Mouse (Mus musculus): Measurements from ENCODE around the gene Il17re. TPM values are rescaled to one million over a fixed set of nuclear protein-coding genes. Genes with fewer than 3 reads are reported as not detected.

Gene Il17re
- polyA plus RNA-seq, 1 experiment from 2014 or later: 0.78 TPM

DNA sequence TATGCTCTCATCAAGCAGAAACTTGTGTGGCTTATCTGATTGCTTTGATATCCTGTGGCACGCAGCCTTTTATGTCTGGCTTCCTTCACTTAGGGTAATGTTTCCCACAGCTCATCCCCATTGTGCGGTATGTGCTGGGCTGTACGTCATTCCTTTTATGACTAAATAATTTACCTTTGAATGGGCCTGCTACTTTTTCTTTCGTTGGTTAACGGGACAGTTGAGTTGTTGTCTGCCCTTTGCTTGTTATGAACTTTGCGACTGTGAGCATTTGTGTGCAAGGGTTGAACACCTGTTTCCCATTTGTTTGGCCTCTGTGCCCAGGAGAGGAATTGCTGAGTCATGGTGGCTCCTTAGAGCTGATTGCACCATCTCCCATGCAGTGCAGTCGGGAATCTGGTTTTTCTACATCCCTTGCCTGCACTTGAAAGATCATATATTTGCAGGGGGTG lies 28.9 kb downstream of the Il17re start:
- Histone ChIP-seq H3K27me3 (ENCODE audit: control insufficient read depth, insufficient read depth, low read length) (no peaks in the 10 kb centered on the region), H3K36me3 (ENCODE audit: control insufficient read depth, insufficient read depth, low read length) (peaks cover 5% of the 10 kb centered on the region; the same call in 1 of the 2 replicates), H3K4me3 (ENCODE audit: low read depth, low read length) (no peak overlapping the region), H3K9me3 (ENCODE audit: control insufficient read depth, low read length) (no peaks in the 10 kb centered on the region), H3K4me2 (ENCODE audit: low read depth) (no peak overlapping the region), H3K9ac (ENCODE audit: low read length) (no peak overlapping the region), H3K27ac (ENCODE audit: low read depth, low read length) (no peak overlapping the region), H3K4me1 (ENCODE audit: control insufficient read depth, insufficient read depth, low read length) (peaks cover 9% of the 10 kb centered on the region)
- no peak for DNase-seq (ENCODE audit: low spot score)
- 47% methylated on average over 7 of the region's 7 CpGs for WGBS
- ATAC-seq (ENCODE audit: insufficient read depth, low FRiP score, low TSS enrichment): no peak

DNA sequence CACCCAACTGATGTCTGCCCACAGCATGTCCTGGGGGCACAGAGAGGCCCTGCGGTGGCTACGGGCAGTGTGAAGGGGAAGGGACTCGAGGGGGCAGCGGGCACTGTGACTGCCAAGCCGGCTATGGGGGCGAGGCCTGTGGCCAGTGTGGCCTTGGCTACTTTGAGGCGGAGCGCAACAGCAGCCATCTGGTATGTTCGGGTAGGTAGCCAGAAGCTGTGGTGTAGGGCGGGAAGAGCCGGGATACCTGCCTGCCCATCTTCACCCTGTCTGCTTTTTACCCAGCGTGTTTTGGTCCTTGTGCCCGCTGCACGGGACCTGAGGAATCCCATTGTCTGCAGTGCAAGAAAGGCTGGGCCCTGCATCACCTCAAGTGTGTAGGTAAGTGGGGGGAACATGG lies 31.1 kb downstream of the Il17re start:
- WGBS: 92% methylated on average over 14 of the region's 14 CpGs
- no peak overlapping the region for H3K27ac ChIP-seq (ENCODE audit: low read depth, low read length)
- ATAC-seq (ENCODE audit: insufficient read depth, low FRiP score, low TSS enrichment) (no peak), DNase-seq (ENCODE audit: low spot score) (no peak)
- H3K4me3 ChIP-seq (ENCODE audit: low read depth, low read length): no peak overlapping the region
- peaks cover 5% of the 10 kb centered on the region; the same call in 1 of the 2 replicates for H3K36me3 ChIP-seq (ENCODE audit: control insufficient read depth, insufficient read depth, low read length)
- H3K9ac ChIP-seq (ENCODE audit: low read length): no peak overlapping the region
- H3K27me3 ChIP-seq (ENCODE audit: control insufficient read depth, insufficient read depth, low read length): no peaks in the 10 kb centered on the region
- H3K4me2 ChIP-seq (ENCODE audit: low read depth): no peak overlapping the region
- peaks cover under 1% of the 10 kb centered on the region for H3K4me1 ChIP-seq (ENCODE audit: control insufficient read depth, insufficient read depth, low read length)
- H3K9me3 ChIP-seq (ENCODE audit: control insufficient read depth, low read length): no peaks in the 10 kb centered on the region

GRCm38 (mm10) chr6:113492101-113492864 lies 34.0 kb downstream of the Il17re start:
- Histone ChIP-seq H3K27ac (ENCODE audit: low read depth, low read length) (no peak overlapping the region), H3K36me3 (ENCODE audit: control insufficient read depth, insufficient read depth, low read length) (peaks cover 5% of the 10 kb centered on the region; the same call in 1 of the 2 replicates), H3K4me3 (ENCODE audit: low read depth, low read length) (no peak overlapping the region), H3K9me3 (ENCODE audit: control insufficient read depth, low read length) (no peaks in the 10 kb centered on the region), H3K4me2 (ENCODE audit: low read depth) (no peak overlapping the region), H3K9ac (ENCODE audit: low read length) (no peak overlapping the region), H3K27me3 (ENCODE audit: control insufficient read depth, insufficient read depth, low read length) (peaks cover 7% of the 10 kb centered on the region), H3K4me1 (ENCODE audit: control insufficient read depth, insufficient read depth, low read length) (peaks cover 7% of the 10 kb centered on the region; the same call in 1 of the 2 replicates)
- no peak for DNase-seq (ENCODE audit: low spot score)
- whole genome bisulfite sequencing: 76% methylated on average over 24 of the region's 24 CpGs
- ATAC-seq (ENCODE audit: insufficient read depth, low FRiP score, low TSS enrichment): no peak

DNA sequence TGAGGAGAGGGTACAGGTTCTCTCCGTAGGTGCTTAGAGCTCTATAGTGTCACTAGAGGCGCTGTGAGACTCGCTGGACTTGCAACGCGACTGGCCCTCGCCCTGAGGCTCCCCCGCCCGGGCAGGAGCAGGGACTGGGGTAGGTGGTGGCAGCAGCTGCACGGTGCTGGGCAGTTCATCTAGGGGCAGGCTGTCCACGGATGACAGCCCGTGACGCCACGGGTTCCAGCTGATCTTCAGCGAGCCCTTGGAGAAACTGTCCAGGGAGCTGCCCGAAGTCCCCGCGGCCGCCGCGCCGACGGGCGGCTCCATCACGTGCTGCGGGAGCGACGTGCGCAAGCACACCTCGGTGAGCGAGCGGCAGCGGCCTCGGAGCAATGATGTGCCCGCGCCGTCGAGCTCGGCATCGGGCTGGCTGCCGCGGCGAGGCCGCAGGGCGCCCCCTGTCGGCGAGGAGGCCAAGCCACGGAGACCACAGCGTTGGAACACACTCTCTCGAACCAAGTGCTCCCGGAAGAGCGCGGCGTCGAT lies 36.0 kb downstream of the Il17re start:
- ATAC-seq (ENCODE audit: insufficient read depth, low FRiP score, low TSS enrichment) (peak; percentile 77), DNase-seq (ENCODE audit: low spot score) (peak; percentile 84)
- Histone ChIP-seq H3K9me3 (ENCODE audit: control insufficient read depth, low read length) (no peaks in the 10 kb centered on the region), H3K4me2 (ENCODE audit: low read depth) (peak overlapping the region; percentile 56), H3K27ac (ENCODE audit: low read depth, low read length) (no peak overlapping the region), H3K9ac (ENCODE audit: low read length) (peak overlapping the region; percentile 50), H3K4me1 (ENCODE audit: control insufficient read depth, insufficient read depth, low read length) (peaks cover 7% of the 10 kb centered on the region; the same call in 1 of the 2 replicates), H3K27me3 (ENCODE audit: control insufficient read depth, insufficient read depth, low read length) (peaks cover 7% of the 10 kb centered on the region), H3K4me3 (ENCODE audit: low read depth, low read length) (peak overlapping the region; percentile 29), H3K36me3 (ENCODE audit: control insufficient read depth, insufficient read depth, low read length) (peaks cover 4% of the 10 kb centered on the region; the same call in 1 of the 2 replicates)
- WGBS: 2% methylated on average over 46 of the region's 54 CpGs

- H3K4me1 ChIP-seq (ENCODE audit: control insufficient read depth, insufficient read depth, low read length): peaks cover 7% of the 10 kb centered on the region; the same call in 1 of the 2 replicates
- H3K27ac ChIP-seq (ENCODE audit: low read depth, low read length): no peak overlapping the region
- H3K36me3 ChIP-seq (ENCODE audit: control insufficient read depth, insufficient read depth, low read length): peaks cover under 1% of the 10 kb centered on the region; the same call in 1 of the 2 replicates
- H3K9me3 ChIP-seq (ENCODE audit: control insufficient read depth, low read length): no peaks in the 10 kb centered on the region
- ATAC-seq (ENCODE audit: insufficient read depth, low FRiP score, low TSS enrichment): no peak
- WGBS: 51% methylated on average over 28 of the region's 28 CpGs
- H3K9ac ChIP-seq (ENCODE audit: low read length): peak overlapping the region; percentile 50
- DNase-seq (ENCODE audit: low spot score): no peak
- peak overlapping the region; percentile 29; the same call in 1 of the 2 replicates for H3K4me3 ChIP-seq (ENCODE audit: low read depth, low read length)
- peaks cover 7% of the 10 kb centered on the region for H3K27me3 ChIP-seq (ENCODE audit: control insufficient read depth, insufficient read depth, low read length)
- H3K4me2 ChIP-seq (ENCODE audit: low read depth): peak overlapping the region; percentile 56
These were observed 36.9 kb downstream of the Il17re start for GRCm38 (mm10) chr6:113495071-113495675.

- H3K4me2 ChIP-seq (ENCODE audit: low read depth): no peak overlapping the region
- H3K9ac ChIP-seq (ENCODE audit: low read length): no peak overlapping the region
- no peaks in the 10 kb centered on the region for H3K36me3 ChIP-seq (ENCODE audit: control insufficient read depth, insufficient read depth, low read length)
- no peak for DNase-seq (ENCODE audit: low spot score)
- ATAC-seq (ENCODE audit: insufficient read depth, low FRiP score, low TSS enrichment): no peak
- no peaks in the 10 kb centered on the region for H3K9me3 ChIP-seq (ENCODE audit: control insufficient read depth, low read length)
- no peak overlapping the region for H3K4me3 ChIP-seq (ENCODE audit: low read depth, low read length)
- 82% methylated on average over 6 of the region's 6 CpGs for WGBS
- H3K4me1 ChIP-seq (ENCODE audit: control insufficient read depth, insufficient read depth, low read length): peaks cover 7% of the 10 kb centered on the region; the same call in 1 of the 2 replicates
- H3K27me3 ChIP-seq (ENCODE audit: control insufficient read depth, insufficient read depth, low read length): peaks cover 16% of the 10 kb centered on the region
- H3K27ac ChIP-seq (ENCODE audit: low read depth, low read length): no peak overlapping the region
These were observed 41.1 kb downstream of the Il17re start for GRCm38 (mm10) chr6:113499346-113499745.

GRCm38 (mm10) chr6:113501388-113502084 lies 43.3 kb downstream of the Il17re start, which contains the start of gene Prrt3:
Gene Prrt3 (minus strand): TSS chr6:113501931.
- 4% methylated on average over 32 of the region's 32 CpGs for WGBS
- DNase-seq (ENCODE audit: low spot score): peak; percentile 61
- Histone ChIP-seq H3K4me2 (ENCODE audit: low read depth) (peak within 1 kb of the TSS; percentile 60), H3K4me3 (ENCODE audit: low read depth, low read length) (peak within 1 kb of the TSS; percentile 40), H3K4me1 (ENCODE audit: control insufficient read depth, insufficient read depth, low read length) (no peaks in the 10 kb centered on the region), H3K36me3 (ENCODE audit: control insufficient read depth, insufficient read depth, low read length) (no peaks in the 10 kb centered on the region), H3K9me3 (ENCODE audit: control insufficient read depth, low read length) (no peaks in the 10 kb centered on the region), H3K9ac (ENCODE audit: low read length) (peak within 1 kb of the TSS; percentile 54), H3K27me3 (ENCODE audit: control insufficient read depth, insufficient read depth, low read length) (peaks cover 10% of the 10 kb centered on the region), H3K27ac (ENCODE audit: low read depth, low read length) (no peak within 1 kb of the TSS)
- peak; percentile 63 for ATAC-seq (ENCODE audit: insufficient read depth, low FRiP score, low TSS enrichment)

DNA sequence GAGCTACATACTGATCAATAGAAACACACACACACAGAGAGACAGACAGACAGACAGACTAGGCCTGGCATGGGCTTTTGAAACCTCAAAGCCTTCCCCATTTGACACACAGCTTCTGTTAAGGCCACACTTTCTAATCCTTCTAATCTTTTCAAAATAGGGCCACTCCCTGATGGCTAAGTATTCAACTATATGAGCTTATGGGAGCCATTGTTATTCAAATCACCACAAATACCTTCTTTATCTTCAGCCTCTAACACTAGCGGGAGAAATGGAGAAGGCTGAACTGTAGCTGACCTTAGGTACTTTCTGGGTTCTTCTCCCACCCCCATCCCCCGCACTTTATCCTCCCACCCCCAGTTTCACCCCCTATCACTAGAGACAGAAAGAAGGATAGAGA lies 44.5 kb downstream of the Il17re start:
- no peak overlapping the region for H3K9ac ChIP-seq (ENCODE audit: low read length)
- no peaks in the 10 kb centered on the region for H3K4me1 ChIP-seq (ENCODE audit: control insufficient read depth, insufficient read depth, low read length)
- 69% methylated on average over 2 of the region's 2 CpGs for WGBS
- no peak overlapping the region for H3K4me2 ChIP-seq (ENCODE audit: low read depth)
- ATAC-seq (ENCODE audit: insufficient read depth, low FRiP score, low TSS enrichment): no peak
- no peak overlapping the region for H3K4me3 ChIP-seq (ENCODE audit: low read depth, low read length)
- H3K9me3 ChIP-seq (ENCODE audit: control insufficient read depth, low read length): no peaks in the 10 kb centered on the region
- H3K36me3 ChIP-seq (ENCODE audit: control insufficient read depth, insufficient read depth, low read length): no peaks in the 10 kb centered on the region
- no peak overlapping the region for H3K27ac ChIP-seq (ENCODE audit: low read depth, low read length)
- H3K27me3 ChIP-seq (ENCODE audit: control insufficient read depth, insufficient read depth, low read length): peaks cover 10% of the 10 kb centered on the region
- DNase-seq (ENCODE audit: low spot score): no peak
